In genomic region chr15:79402836-79403762, GRCm38 (mm10) we compare ENCODE assay signal across 8 mouse cellular contexts. TPM values are rescaled to one million over a fixed set of nuclear protein-coding genes. Genes with fewer than 3 reads are reported as not detected.
A peak's percentile ranks its signal among the peaks of the same experiment; 100 is the strongest.
DNase-seq lines count a peak whose midpoint lies in the region; ATAC-seq and TF ChIP-seq lines count a peak whose summit lies in the region.

Gene Tmem184b, minus strand, starts transcription at chr15:79403569.

- H3K27me3 ChIP-seq in hindbrain, embryonic 16.5 days (replicated peaks; ENCODE audit: control insufficient read depth, insufficient read depth, low read length) = no peaks in the 10 kb centered on the region

- WGBS in hindbrain, embryonic 16.5 days = under 1% methylated on average over 77 of the region's 90 CpGs

- ATAC-seq in activated CD4-positive, CD25-positive, alpha-beta regulatory T cell, adult 4 months = peak; percentile 74
- peak; percentile 50 for ATAC-seq in common myeloid progenitor, adult 5-6 weeks (replicated peaks; ENCODE audit: low read depth, poor library complexity, severe bottlenecking)
- peak; percentile 91 for ATAC-seq in hindbrain, embryonic 16.5 days

- peak within 1 kb of the TSS; percentile 99 for H3K27ac ChIP-seq in gastrocnemius, adult 2 months
- H3K27ac ChIP-seq in hindbrain, embryonic 16.5 days (ENCODE audit: low read depth, low read length) = peak within 1 kb of the TSS; percentile 81

- peak within 1 kb of the TSS; percentile 98 for H3K9ac ChIP-seq in hindbrain, embryonic 16.5 days (ENCODE audit: low read depth, low read length)

- H3K9me3 ChIP-seq in hindbrain, embryonic 16.5 days (ENCODE audit: control insufficient read depth, low read length) = no peaks in the 10 kb centered on the region

- H3K4me1 ChIP-seq in hindbrain, embryonic 16.5 days (ENCODE audit: control insufficient read depth, insufficient read depth, low read depth, low read length) = peaks cover 37% of the 10 kb centered on the region

- H3K4me2 ChIP-seq in hindbrain, embryonic 16.5 days (ENCODE audit: low read length) = peak within 1 kb of the TSS; percentile 84

- DNase-seq in gastrocnemius, adult 2 months = peak; percentile 94
- DNase-seq in left cerebral cortex, adult 18-20 months (ENCODE audit: low spot score in 2 of 2) = peak; percentile 83 to 86
- peak; percentile 92 to 93 for DNase-seq in lung, postnatal 4 days
- peak; percentile 81 for DNase-seq in retina, postnatal 7 days (ENCODE audit: low read depth, low spot score)
- DNase-seq in urinary bladder, adult 18-20 months (ENCODE audit: low spot score in 2 of 2) = peak; percentile 76 to 87

- no peaks in the 10 kb centered on the region for H3K36me3 ChIP-seq in hindbrain, embryonic 16.5 days (ENCODE audit: control insufficient read depth, insufficient read depth, low read length)

- H3K4me3 ChIP-seq in gastrocnemius, adult 2 months = peak within 1 kb of the TSS; percentile 96
- peak within 1 kb of the TSS; percentile 98 for H3K4me3 ChIP-seq in hindbrain, embryonic 16.5 days (ENCODE audit: low read length)

- intact Hi-C loops in gastrocnemius, adult 2 months (cut with DNase I) = loop anchor here (2.0 kb wide), 2 partner anchors 22 to 34 kb away; no protein-coding TSS in a partner anchor

- TF ChIP-seq CTCF in gastrocnemius, adult 2 months (IDR thresholded peaks at IDR 0.05) = no peak

RNA-seq across cellular contexts. Expression of gene Tmem184b, which starts in this region (rescaled TPM):
- 10 to 100 TPM in 1 of 2 experiments, 1 to 10 TPM in 1; 9.3 to 18.1 TPM for polyA plus RNA-seq in activated CD4-positive, CD25-positive, alpha-beta regulatory T cell, adult 4 months (2017; shearing (Covaris generic))
- 3.4 and 4.2 TPM in 2 replicates for total RNA-seq in common myeloid progenitor, adult 5-6 weeks (2017)
- 10 to 100 TPM; 26.1 to 36.7 TPM for total RNA-seq in gastrocnemius, adult 2 months (2021)
- 42.4 and 54.9 TPM in 2 replicates for polyA plus RNA-seq in hindbrain, embryonic 16.5 days (2015; fragmentation: Nextera tagmentation; extraction: Ambion mirVana)
- 10 to 100 TPM; 71.3 to 74.8 TPM for total RNA-seq in left cerebral cortex, adult 18-20 months (2021)

Comparison
In these comparisons a context has a peak if more than half of its experiments do, and no peak if none do; other contexts are left out.
1. Peak in every context shown above with its lines: DNase-seq, ATAC-seq, H3K4me3 ChIP-seq and H3K27ac ChIP-seq.